Mouse (Mus musculus) hindlimb bud, embryonic 11.5 days (tissue): ENCODE measurements around the gene Tsen54.

Experiments used
- DNase-seq: peaks from one replicate; pipeline ENCODE4 v3.0.0-alpha.2; 2012; ENCODE audit warnings: low read depth, low spot score; ENCODE audit errors: extremely low spot score

The Tsen54 gene

DNA sequence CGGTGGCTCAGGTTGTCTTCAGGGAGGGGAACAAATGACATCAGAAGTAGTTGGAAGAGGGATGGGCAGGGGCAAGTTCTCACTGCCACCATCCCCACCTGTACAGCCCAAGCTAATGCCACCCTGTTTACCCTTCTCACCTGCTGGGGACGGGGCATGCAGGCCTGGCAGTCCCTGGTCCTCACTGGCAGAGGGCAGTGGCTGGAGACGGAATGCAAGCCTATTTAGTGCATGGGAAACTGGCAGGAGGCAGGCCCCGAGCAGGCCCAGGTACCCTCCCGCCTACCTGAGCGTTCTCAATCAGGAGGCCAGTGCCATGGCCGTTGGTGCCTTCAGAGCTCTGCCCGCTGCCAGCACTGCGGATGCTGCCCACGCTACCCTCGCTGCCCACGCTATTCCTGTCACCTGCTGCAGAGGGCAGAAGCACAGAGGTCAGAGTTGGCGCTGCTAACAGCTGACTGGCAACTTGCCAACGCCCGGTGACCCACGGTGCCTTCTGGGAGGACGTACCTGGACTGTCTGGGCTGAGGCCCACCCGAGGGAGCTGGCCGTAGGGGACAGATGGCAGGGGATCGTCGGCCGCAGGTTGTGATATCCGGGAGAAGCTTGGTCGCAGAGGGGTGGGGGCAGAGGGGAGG is 11.3 kb upstream of the Tsen54 start:
- no peak for DNase-seq

DNA sequence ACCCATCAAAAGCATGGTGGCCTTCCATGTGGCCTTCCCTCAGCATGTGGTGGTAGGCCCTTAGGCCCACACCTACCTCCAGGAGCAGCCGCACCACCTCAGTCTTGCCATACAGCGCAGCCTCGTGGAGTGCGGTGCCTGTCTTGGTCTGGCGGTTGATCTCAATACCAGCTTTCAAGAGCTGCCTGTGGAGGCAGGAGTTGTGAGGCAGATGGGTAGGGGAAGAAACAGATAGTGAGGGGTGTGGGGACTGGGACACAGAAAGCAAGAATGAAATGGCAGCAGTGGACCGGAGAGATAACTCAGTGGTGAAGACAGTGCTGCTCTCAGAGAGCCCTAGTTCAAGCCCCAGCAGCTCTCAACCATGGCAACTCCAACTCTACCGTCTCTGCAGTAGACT is 9.5 kb upstream of the Tsen54 start:
- DNase-seq: no peak

DNA sequence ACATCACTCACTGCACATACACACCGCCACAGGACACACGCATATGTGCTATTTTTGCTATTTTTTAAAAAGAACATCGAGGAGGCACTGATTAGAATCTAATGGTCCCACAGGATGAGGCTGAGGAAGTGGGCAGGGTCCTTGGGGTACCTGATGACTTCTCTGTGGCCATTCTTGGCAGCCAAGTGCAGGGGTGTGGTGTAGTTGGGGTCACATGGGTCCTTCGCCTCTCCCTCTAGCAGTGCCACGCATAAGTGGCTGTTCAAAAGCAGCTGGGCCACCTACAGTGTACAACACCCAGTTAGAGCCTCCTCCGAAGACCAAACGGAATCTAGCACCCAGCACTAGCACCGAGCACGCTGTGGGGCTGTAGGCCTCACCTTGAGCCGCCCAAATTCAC is 8.4 kb upstream of the Tsen54 start:
- no peak for DNase-seq

DNA sequence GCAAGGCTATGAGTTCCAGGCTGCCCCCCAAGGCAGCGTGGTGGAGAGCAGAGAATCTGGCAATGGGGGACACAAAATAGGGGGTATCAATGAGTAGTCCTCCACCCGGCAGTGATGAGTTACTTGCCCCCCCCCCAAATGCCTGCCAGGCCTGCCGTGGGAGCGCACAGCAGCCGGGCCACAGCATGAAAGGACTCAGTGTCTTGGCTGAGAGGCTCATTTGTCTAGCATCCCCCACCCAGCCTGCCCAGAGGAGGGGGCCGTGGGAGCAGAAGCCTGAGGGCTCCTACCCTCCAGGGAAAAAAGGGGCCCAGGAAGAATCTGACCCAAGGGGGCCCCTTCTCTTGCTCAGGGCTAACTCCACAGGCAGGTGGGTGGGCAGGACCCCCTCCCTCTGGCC is 7.2 kb upstream of the Tsen54 start:
- no peak for DNase-seq

DNA sequence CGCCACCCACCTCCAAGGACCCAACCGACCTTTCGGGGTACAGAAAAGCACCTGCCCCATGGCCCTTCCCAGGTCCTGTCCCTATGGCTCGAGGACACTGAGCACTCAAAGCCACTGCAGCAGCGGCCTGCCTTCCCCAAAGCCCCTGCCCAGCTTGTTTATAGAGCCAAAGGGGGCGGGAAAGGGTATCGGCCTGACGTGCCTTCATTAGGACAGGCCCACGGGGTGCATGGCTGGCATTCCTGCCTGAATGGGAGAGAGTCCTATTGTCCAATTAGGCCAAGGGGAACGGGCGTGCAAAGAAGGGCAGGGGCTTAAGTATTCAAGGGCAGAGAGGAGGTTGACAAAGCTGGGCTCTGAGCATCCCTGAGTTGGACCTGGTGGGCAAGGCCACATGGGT is 6.6 kb upstream of the Tsen54 start:
- DNase-seq: no peak

DNA sequence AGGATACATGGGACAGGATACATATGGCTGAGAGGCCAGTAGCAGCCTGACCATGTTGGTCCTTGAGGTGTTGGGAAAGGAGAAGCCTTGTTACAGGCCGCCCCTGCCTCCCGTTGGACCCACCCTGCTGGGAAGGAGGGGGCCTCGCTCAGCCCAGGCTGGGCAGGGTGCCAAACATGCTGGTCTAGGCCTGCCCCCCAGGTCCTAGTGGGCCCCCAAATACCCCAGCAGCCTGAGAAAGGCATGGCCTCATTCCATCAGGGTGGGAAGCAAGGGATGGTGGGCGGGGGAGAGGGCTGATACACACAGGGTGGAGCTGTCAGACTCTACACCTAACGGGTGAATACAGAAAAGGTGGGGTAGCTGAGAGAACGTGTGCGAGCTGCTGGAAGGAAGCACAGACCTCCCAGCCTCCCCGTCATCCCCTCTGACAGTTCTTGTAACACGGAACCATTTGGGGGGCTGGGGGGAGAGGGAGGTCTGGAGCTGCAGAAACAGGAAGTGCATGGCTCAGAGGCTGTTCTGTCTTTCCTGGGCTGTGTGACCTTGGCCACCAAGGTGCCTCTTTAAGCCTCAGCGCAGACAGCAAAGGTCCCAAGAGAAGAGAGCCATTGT is 5.7 kb upstream of the Tsen54 start:
- no peak for DNase-seq

DNA sequence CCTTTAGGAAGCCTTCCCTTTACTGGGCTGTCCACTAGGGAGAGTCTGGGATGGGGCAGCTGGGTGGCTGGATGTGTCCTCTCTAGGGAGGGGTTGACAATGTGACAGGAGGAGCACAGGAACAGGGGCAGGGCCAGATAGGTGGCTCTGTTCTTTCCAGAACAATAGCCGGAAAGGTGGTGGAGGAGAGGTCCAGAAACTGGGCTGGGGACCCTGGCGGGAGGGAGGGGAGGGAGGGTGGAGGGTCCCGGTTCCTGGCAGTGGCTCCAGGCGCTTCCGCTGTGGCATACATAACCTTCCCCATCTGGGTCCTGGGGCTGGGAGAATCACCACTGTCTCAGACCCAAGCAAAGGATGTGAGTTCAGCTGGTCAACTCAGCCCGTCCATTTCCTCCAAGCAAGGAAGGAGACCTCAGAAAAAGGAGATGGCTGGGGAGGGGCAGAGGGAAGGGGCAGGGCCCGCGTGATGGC is 5.2 kb upstream of the Tsen54 start:
- no peak for DNase-seq

DNA sequence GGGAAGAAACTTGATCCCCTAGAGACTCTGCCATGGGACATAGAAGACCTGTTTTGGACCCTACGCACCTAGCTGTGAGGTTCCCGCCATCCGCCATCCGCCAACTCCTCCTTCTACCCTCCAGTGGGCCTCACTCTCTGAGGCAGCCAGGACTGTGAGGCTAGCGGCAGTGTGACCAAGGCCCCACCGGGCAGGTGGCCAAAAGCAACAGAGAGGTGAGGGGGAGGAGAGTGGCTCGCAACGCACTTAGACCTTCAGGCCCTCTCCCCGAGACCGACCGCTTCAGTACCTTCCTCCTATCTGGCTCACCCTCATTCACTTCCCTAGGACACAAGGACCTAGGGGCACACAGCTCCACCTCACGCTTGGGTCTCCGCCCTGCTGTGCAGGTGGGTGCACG is 4.1 kb upstream of the Tsen54 start:
- DNase-seq: no peak

DNA sequence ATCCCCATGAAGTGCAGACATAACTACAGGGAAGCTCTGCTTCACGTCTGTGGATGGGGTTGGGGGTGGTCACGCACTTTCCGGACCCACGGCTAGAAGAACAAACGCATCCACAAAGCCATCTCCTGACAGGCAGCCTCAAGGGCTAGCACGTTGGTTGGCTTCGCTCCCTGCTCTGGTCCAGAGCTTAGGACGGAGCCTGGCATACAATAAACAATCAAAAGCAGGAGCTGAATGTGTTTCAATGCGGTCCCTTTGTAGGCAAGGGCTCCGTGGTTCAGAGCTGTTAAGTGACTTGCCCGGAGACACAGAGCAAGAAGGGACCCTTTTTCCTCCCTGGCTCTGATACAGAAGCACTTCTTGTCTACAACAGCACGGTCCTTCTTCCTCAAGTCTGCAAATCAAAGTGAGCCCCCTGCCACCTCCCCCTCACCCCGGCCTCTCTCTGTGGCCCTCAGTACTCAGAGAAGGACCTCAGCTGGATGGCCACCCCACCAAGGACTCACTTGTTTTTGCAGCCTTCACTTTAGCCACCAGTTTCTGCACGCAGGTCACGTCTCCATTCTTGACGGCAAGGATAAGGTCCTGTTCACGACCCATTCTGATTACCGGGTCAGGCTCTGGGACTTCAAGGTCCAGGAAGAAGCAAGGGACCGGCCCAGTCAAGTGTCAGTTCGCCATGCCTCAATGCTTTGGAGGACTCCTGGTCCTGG is 3.0 kb upstream of the Tsen54 start:
- no peak for DNase-seq

DNA sequence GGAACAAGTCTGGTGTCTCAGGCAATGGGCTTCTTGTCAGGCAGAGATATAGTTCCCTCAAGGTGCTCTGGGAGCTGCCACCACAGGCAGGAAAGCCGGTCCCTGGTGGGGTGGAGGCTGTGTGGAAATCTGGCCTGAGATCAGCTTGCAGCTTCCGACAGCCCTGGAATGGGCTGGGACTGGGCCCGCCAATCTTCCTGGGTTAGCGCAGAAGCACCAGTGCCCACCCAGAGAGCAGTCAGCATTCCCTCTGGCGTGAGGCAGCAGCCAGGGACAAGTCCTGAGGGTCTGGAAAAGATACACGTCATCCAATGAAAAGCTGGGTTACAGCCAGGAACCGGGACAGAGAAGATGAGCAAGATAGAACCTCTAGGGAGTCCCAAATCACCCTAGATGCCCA is 2.4 kb upstream of the Tsen54 start:
- DNase-seq: no peak

DNA sequence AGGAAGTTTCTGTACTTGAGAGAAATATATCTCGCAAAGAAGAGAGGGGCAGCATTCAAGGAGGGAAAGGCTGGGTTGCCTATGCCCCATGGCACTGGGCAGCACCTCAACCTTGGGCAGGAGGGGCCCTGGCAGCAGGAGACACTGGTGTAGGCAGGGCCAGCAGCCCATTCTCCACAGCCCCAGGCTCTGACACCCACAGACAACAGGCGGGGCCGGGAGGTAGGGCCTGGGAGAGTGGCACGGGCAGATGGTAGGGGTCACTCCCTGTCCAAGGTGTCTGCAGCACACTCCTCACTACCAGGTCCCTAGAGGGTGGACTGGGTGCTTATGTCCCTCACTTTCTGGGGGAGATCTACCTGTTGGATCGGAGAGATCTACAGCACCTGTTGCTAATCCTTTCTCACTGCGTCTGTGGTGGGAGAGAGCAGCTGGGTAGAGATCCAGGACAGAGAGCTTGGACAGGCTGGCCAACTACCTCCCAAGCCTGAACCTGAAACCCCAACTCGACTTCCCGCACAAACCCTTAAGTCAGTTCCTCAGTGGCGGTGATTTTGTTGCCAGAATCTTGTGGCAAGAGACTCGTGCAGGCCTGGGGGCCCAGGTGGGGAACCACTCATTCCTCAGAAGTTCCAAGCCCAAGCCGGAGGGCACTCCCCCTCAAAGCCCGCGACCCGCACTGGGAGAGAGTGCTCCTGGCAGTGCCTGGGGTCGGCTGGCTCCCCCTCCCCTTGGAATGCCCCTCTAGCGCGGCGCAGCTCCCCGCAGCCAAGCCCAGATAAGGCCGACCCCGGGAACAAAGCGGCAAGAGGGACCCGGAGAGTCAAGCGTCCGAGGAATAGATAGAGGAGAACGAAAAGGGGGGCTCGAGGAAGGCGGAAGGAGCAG is 1.7 kb upstream of the Tsen54 start:
- no peak for DNase-seq

DNA sequence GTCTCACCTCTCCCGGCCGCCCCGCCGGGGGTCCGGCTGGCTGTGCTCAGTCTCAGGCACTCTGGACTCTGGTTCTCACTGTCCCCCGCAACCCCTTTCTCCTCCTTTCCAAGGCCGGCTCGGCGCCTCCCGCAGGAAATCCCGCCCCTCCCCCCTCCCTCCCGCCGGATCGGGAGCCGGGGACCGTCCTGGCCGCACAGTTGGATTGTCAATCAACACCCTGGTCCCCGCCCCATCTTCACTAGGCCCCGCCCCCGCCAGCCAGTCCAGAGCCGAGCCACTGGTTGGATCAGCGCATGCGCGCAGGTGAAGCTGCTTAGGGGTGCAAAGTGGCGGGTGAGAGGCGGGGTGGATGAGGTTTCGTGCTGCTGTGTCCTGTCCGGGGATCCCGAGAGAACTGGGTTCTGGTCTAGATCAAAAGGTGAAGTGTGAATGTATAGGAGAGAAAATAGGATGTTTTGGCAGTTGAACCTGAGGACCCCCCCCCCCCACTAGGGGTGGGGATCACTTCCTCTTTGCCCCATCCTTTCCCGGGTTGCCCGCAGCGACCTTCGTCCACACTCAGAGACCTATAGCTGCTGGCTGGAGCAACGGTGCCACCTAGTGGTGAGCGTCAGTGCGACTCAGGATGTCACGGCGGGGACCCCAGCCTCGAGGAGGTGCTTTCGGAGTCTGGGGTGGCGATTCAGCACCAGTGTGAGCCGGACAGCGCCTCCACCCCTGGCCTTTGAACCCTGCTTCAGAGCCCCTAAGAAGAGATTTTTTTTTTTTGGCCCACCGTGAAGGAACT is 822 bp upstream of the Tsen54 start, which contains the start of gene Caskin2:
TSS of gene Caskin2 (minus strand) at position 133 of the 790 bp plus-strand sequence.
- DNase-seq: peak; percentile 93

DNA sequence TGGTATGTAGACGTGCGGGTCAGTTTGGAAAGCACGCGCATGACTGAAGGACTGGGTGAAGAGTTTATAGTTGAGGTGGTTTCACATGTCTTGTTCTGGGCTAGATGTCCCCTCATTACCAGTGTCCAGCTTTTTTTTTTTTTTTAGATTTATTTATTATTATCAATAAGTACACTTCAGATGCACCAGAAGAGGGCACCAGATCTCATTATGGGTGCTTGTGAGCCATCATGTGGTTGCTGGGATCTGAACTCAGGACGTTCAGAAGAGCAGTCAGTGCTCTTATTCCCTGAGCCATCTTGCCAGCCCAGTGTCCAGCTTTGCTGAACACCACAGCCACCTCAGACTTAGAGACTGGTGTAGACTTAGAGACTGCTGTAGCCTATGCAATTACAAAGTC is 2.8 kb downstream of the Tsen54 start:
- no peak for DNase-seq

DNA sequence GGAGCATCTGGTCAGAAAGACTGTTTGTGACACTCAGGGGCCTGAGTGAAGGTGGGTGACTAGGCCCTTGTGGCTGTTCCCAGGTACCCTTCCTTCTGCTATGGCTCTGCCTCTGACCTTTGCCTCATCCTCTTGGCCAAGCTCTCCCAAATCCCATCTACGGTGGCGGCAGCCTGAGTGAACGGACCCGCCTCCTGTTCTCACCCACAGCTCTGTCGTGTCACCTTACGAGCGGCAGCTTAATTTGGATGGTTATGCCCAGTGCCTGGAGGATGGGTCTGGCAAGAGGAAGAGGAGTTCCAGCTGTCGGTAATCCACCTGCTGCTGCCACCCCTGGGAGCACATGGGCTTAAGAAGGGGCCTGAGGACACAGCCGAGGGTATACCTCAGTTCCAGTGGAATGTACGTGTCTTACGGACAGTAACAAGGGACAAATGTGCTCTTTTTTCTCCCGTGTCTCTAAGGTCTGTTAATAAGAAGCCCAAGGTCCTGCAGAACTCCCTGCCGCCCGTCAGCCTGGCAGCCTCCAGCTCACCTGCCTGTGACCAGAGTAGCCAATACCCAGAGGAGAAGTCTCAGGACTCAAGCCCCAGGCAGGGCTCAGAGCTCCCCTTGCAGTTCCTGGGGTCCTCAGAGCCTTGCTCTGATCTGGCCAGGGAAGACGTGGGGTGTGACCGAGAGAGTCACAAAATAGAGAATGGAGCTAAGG is 5.5 kb downstream of the Tsen54 start:
- DNase-seq: no peak

DNA sequence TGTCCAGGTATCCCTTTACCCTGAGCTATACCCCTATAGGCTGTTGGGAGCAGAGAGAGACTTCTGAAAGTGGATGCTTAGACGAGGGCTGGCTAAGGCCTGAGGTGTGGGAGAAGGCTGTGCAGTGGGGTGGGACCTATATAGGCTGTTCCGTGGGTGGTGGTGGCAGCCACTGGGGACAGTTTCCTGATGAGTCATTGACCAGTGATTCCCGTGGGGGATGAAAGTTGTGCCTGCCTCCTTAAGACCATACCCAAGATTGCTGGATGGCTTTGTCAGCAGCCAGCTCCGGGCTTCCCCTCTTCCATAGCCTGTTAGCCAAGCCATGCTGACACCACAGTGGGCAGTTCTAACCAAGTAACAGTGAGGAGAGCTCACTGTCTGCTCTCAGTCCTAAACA is 6.5 kb downstream of the Tsen54 start:
- no peak for DNase-seq

DNA sequence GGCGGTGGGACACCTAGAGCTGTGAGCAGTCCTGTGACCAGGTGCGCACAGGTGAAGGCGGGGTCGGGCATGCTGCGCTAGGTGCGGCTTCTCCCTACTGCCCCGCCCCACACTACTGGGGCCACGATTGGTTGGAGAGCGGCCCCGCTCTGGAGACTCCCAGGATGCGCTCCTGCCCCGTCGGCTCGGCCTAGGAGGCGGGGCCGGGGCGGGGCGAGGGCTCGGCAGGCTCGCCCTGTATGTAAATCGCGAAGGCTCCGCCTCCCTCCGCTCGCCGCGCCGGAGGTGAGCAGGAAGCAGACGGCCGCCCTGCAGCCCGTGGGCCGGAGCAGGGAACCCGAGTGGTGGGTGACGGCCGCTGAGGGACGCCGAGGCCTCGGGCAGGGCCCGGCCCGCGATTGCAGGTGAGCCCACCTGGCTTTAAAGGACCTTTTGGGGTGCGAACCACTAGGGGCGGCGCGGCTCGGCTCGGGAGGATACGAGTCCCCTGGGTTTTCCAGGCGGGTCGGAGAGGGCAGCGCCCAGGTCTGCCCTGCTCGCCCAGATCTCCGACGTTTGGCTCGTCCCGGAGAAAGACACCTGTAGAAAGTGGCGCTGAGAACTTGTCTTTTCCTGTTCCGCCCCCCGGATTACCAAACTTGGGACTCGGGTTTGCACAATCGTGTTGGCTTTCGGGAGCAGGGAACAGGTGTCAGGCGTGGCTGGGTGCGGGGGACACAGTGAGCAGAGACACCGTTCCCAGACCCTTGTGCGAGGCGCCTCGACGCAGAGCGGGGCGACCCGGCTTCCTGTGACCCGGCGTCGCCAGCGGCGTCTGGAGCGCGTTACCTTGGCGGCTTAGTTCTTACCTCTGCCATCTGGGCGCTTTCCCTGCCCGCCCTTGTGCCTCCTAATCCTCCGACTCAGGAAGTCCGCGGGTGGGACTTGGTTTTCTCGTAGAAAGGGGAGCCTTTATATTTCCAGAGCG is 9.5 kb downstream of the Tsen54 start, which contains the start of gene Llgl2:
TSS of gene Llgl2 (plus strand) at position 276 of the 967 bp plus-strand sequence.
- no peak for DNase-seq

DNA sequence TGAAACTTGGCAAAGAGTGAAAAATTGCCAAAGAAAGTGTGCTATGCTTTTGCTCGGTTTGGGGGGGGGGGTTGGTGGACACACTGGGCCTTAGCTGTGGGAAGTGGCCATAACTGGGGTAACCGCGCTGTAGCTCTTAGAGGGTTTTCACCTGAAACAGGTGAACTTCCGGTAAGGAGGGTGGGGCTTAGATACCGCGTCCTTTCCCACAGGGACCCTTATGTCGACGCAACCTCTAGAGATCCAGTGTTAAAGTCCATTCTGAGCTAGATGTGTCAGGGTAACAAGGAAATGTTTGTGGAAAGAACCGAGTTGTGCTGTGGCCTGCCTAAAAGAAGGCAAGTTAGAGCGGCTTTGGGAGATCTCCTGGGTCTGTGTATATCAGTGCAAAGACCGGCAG is 10.3 kb downstream of the Tsen54 start:
- DNase-seq: no peak

DNA sequence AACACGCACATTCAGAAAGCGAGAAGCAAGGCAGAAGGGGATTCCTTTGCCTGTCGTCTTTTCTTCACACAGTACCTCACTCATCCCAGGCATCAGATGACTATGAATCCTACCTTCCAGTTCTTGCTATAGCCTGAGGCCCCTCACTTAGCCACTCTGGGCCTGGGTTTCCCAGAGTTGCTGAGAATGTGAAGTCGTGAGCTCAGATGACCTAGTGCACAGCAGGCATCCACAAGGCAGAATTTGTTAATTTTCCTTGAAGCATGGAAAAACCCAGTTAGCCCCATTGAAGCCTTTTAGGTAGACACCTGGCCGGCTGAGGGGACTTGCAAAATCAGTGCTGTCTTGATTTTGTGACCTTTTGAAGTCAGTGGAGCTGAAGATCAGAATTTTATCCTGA is 12.0 kb downstream of the Tsen54 start:
- no peak for DNase-seq

DNA sequence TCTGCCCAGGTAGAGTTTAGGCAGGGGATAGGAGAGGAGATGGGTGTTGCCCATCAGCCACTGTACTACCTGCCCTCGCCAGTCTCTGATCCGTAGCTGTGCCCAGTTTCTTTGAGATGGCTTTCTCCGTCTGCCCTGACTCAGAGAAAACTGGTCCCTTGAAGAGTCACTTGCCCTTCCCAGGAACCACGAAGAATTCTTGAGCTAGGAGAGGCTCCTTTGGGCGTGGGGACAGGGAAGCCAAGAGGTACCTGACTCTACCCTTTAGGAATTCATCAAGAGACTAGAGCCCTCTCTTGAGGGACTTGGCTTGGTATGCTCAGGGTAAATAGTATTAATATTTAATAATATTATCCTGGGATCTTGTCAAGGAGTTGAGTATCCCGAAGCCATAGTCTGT is 13.1 kb downstream of the Tsen54 start:
- no peak for DNase-seq
